Mouse (Mus musculus) 3134 (cell line): Measurements from ENCODE around the gene Kidins220.

Experiments
- DNase-seq: peaks from one replicate; pipeline ENCODE4 v3.0.0-alpha.2; 2011; ENCODE audit warnings: low spot score; ENCODE audit not compliant: insufficient read length; ENCODE audit errors: extremely low read depth

The Kidins220 gene

GRCm38 (mm10) chr12:24962362-24962967, 12.3 kb upstream of the Kidins220 start:
- no peak for DNase-seq

DNA sequence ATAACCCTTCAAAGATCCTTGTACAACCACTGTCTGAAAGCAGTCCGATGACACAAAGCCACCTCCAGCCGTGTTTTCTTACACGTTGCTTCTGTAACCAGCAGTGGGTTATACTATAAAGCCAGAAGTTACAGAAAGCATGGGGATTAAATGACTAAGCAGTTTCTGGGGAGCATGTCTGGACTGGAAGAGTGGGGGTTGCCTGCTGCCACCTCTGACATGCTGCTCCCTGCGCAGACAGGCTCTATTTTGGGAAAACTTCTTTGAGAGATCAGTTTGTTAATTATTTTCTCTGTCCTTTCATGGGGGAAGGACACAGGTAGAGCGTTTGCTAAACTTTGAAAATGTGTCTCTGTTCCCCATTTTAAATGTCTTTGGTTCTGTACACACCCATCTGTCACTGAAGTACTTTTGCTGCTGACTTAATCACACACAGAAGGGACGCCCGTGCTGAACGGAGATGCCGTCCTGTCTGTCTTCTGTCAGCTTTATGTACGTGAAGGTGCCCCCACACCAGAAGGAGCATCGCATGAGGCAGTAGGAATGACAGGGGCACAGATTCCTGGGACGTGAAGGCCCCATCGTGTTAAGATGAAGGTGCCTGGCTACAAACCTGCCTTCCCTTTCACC, 11.2 kb upstream of the Kidins220 start:
- no peak for DNase-seq

GRCm38 (mm10) chr12:24965406-24965805, 9.3 kb upstream of the Kidins220 start:
- DNase-seq: no peak

GRCm38 (mm10) chr12:24966046-24966445, 8.7 kb upstream of the Kidins220 start:
- no peak for DNase-seq

DNA sequence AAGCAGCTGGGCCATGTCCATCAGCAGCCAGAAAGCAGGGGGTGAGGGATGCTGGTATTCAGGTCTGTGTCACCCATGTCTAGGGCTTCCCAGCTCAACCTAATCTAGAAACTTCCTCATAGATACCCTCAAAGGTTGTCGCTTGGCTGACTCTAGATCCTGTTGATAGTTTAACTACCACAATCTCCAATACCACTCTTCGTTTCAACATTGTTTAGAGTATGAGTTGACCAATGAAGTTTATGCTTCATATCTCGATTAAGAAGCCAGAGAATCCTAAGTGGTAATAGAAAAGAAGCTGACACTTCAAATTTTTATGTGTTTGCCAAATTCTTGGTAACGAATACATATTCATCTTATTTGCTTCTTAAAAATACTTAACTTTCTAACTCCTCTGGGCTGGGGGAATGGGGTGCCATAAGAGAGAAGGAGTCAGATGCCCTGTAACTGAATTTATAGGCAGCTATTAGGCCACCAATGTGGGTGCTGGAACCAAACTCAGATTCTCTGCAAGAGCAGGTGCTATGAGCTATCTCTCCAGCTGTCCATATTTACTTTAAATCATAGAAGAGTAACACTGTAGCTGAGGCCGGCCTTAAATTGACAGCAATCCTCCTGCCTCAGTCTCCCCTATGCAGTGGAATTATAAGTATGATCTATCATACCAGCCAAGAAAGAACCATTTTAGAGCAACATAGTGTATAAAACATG, 3.1 kb upstream of the Kidins220 start:
- DNase-seq: no peak

- DNase-seq: no peak
These were observed 2.1 kb upstream of the Kidins220 start for GRCm38 (mm10) chr12:24972371-24973350.

- no peak for DNase-seq
These were observed 1.1 kb upstream of the Kidins220 start for GRCm38 (mm10) chr12:24973586-24973985.

- no peak for DNase-seq
These were observed 499 bp downstream of the Kidins220 start for GRCm38 (mm10) chr12:24975115-24975733.

- DNase-seq: no peak
These were observed 10.5 kb downstream of the Kidins220 start for GRCm38 (mm10) chr12:24985226-24985625.

- no peak for DNase-seq
These were observed 20.6 kb downstream of the Kidins220 start for GRCm38 (mm10) chr12:24995350-24995749.

- DNase-seq: no peak
These were observed 30.6 kb downstream of the Kidins220 start for GRCm38 (mm10) chr12:25005350-25005749.

- no peak for DNase-seq
These were observed 35.2 kb downstream of the Kidins220 start for GRCm38 (mm10) chr12:25009957-25010356.

- no peak for DNase-seq
These were observed 35.7 kb downstream of the Kidins220 start for GRCm38 (mm10) chr12:25010416-25010815.

- no peak for DNase-seq
These were observed 37.1 kb downstream of the Kidins220 start for GRCm38 (mm10) chr12:25011733-25012367.

DNA sequence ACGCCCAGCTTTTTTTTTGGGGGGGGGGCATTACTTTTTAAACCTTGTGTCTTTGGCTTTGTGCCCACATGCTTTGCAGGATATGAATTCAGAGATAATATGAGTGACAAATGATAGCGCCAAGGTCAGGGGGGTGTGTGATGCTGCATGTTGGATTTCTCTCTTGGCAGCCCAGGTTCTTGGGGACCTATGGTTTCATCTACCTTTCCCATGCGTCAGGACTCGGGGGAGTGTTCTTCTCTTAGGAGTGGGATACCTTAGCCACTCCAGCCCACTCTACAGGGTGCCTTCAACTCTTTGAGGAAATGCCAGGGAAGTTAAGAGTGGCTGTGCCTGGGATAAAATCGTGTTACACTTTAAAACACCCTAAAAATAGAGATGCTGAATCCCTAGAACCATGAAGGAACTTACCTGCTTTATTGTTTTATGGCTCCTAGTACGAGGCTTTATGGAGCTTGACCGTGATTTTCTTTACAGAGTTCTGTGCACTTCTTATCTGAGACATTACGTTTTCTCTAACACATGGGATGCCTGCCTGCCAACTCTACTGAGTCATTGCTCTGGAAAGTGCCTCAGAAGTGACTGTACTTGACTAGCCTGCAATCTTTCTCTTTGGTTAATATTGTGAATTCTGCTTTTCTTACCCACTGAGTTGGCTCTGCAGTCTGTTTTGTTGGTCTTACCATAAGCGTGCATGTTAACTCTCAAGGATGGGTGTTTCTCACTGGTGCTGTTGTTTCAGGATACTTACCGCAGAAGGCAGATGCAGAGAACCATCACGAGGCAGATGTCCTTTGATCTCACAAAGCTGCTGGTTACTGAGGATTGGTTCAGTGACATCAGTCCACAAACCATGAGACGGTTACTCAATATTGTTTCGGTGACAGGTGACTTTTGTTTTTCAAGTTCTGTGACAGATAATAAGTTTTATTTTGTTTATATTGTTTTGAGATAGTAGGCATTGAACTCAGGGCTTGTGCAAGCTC, 38.1 kb downstream of the Kidins220 start:
- DNase-seq: no peak

- DNase-seq: no peak
These were observed 39.7 kb downstream of the Kidins220 start for GRCm38 (mm10) chr12:25014307-25014927.

DNA sequence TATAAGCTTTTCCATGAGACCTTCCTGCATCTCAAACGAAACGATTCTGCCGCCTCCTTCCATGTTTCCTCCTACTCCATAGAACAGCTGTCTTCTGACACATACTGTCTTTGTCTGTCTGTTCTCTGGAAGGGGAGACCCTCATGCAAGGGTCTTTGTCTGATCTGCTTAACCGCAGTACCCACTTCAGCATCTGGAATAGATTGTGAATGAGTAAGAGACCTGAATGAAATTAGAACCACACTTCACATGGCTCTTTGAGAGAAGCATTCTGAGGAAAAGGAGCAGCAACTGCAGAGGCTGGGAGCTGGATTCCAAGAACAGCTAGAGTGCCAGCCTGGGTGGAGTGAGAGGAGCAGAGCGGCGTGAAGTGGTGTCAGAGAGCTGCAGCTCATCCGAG, 40.2 kb downstream of the Kidins220 start:
- DNase-seq: no peak

DNA sequence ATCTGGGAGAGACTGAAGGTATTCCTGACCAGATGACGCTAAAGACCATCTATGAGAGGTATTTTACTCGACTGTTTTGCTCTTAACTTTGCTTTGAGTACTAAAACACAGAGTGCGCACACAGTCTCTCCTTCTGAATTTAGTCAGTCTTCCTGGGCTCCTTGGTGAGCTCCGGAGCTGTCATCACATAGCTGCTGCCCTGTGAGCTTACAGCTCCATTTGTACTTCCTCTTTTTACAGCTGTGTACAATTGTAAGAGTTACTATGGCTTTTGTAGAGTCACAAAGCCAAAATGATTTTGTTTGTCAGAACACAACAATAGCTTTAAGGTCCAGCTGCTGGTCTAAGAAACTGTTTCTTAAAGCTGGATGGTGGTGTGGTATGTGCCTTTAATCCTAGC, 42.3 kb downstream of the Kidins220 start:
- DNase-seq: no peak
